Mouse (Mus musculus) ovary, adult 18-20 months (tissue): ENCODE data around the gene 1700013G24Rik.
A peak's percentile ranks its signal among the peaks of the same experiment; 100 is the strongest.

Experiments
- DNase-seq: peaks from one replicate; pipeline ENCODE4 v3.0.0; 2022; ENCODE audit warnings: low spot score, mixed read lengths

1700013G24Rik gene

GRCm38 (mm10) chr4:137456581-137456980 lies 3.5 kb downstream of the 1700013G24Rik start:
- no peak for DNase-seq

GRCm38 (mm10) chr4:137457292-137457691 lies 4.2 kb downstream of the 1700013G24Rik start:
- DNase-seq: no peak

- DNase-seq: no peak
These were observed 5.2 kb downstream of the 1700013G24Rik start for GRCm38 (mm10) chr4:137458310-137458709.

- no peak for DNase-seq
These were observed 5.8 kb downstream of the 1700013G24Rik start for GRCm38 (mm10) chr4:137458861-137459260.

GRCm38 (mm10) chr4:137460676-137461075 lies 7.6 kb downstream of the 1700013G24Rik start:
- no peak for DNase-seq

GRCm38 (mm10) chr4:137461217-137461616 lies 8.1 kb downstream of the 1700013G24Rik start:
- DNase-seq: no peak

GRCm38 (mm10) chr4:137461981-137462690 lies 9.1 kb downstream of the 1700013G24Rik start:
- DNase-seq: no peak

- no peak for DNase-seq
These were observed 12.2 kb downstream of the 1700013G24Rik start for GRCm38 (mm10) chr4:137465125-137465787.

GRCm38 (mm10) chr4:137466991-137467390 lies 13.9 kb downstream of the 1700013G24Rik start:
- DNase-seq: no peak

GRCm38 (mm10) chr4:137467525-137467924 lies 14.4 kb downstream of the 1700013G24Rik start:
- no peak for DNase-seq

- peak; percentile 94 for DNase-seq
These were observed 15.4 kb downstream of the 1700013G24Rik start, which contains the start of gene Hspg2 for GRCm38 (mm10) chr4:137468260-137469080. Gene Hspg2, plus strand, starts transcription at chr4:137468769.

GRCm38 (mm10) chr4:137469081-137469844 lies 16.2 kb downstream of the 1700013G24Rik start:
- DNase-seq: no peak

- no peak for DNase-seq
These were observed 17.0 kb downstream of the 1700013G24Rik start for GRCm38 (mm10) chr4:137469845-137470692.

GRCm38 (mm10) chr4:137470701-137471317 lies 17.7 kb downstream of the 1700013G24Rik start:
- no peak for DNase-seq

- no peak for DNase-seq
These were observed 18.2 kb downstream of the 1700013G24Rik start for GRCm38 (mm10) chr4:137471326-137471725.

GRCm38 (mm10) chr4:137473240-137473639 lies 20.2 kb downstream of the 1700013G24Rik start:
- DNase-seq: no peak

- peak; percentile 74 for DNase-seq
These were observed 20.8 kb downstream of the 1700013G24Rik start for GRCm38 (mm10) chr4:137473701-137474388.

- DNase-seq: no peak
These were observed 21.6 kb downstream of the 1700013G24Rik start for GRCm38 (mm10) chr4:137474694-137475093.

GRCm38 (mm10) chr4:137475271-137476050 lies 22.4 kb downstream of the 1700013G24Rik start:
- no peak for DNase-seq
